Mouse (Mus musculus): ENCODE results near the gene Olfr97.

DNA sequence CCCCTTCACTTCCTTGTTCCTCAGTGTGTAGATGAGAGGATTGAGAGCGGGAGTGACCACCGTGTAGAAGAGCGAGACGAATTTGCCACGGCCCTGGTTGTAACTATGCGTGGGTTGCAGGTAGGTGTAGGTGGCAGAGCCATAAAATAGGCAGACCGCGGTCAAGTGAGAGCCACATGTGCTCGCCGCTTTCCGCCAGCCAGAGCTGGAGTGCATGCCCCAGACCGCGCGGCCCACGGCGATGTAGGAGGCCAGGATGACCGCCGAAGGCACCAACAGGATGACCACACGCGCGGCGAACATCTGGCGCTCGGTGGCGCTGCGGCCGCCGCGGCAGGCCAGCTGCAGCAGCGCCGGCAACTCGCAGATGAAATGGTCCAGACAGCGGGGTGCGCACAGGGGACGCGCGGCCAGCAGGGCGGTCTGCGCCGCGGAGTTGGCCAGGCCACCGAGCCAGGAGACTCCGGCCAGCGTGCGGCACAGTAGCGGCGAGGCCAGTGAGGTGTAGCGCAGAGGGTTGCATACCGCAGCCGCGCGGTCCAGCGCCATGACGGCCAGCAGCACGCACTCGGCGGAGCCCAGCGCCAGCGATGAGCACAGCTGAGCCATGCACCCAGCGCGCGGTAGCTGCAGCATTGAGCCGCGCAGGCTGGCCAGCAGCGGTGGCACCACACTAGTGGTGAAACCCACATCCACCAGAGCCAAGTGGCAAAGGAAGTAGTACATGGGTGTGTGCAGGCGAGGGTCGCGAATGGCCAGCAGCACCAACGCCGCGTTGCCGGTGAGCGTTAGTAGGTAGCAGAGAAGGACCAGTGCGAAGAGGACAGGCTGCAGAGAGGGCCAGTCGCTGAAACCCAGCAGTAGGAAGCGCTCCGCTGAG lies 40.0 kb downstream of the Olfr97 start:
- TF ChIP-seq CTCF (IDR thresholded peaks at IDR 0.05) (peak; percentile 5; the same call in 1 of the 2 replicates), EP300 (IDR thresholded peaks at IDR 0.05) (no peak)

Data from lung, postnatal 0 days (tissue).